Mouse (Mus musculus) heart, postnatal 0 days (tissue): ENCODE measurements around the gene Aoc2.
"Not testable (repeated sequence)": the region's sequence is repeated elsewhere in the genome, so short reads cannot be mapped to it uniquely, and the experiment has no call there.

Experiments
- CTCF ChIP-seq: IDR thresholded peaks from 2 replicates; pipeline ENCODE4 v1.5.1; 2016; ENCODE audit warnings: antibody characterized with exemption, control low read depth, low read depth
- EP300 ChIP-seq: IDR thresholded peaks from 2 replicates; pipeline ENCODE4 v1.6.1; 2016; ENCODE audit warnings: antibody characterized with exemption, low read depth

- not testable (repeated sequence) for TF ChIP-seq CTCF, EP300
These were observed 6.1 kb downstream of the Aoc2 start for GRCm38 (mm10) chr11:101330961-101331360.
